Mouse (Mus musculus): ENCODE measurements at regions not wholly inside any gene's neighbourhood (a gene's known extent, or its start where the extent isn't known, plus 50 kb on each side); places are given as distances from the start of the nearest gene placed in this dataset.

DNA sequence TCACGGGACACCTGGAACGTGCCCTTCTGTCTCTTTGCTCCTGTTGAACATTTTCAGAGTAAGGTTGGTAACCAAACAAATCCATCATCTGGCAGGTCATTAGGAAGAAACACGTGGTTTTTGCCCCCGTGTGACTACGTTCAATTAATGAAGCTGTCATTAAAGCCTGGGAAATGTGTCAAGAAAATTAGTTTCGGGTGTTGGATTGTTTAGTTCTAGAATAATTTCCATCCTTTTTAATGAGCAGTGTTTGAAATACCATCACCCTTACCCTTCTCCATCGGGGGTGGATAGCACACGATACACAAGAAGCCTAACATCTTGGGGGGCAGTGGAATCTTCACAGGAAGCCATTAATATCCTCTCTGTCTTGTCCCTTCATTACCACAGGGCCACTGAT lies 107.7 kb downstream of the Far1 start:
- no peak for DNase-seq

GRCm38 (mm10) chr7:113621898-113622510 lies 108.4 kb downstream of the Far1 start:
- DNase-seq: no peak

DNA sequence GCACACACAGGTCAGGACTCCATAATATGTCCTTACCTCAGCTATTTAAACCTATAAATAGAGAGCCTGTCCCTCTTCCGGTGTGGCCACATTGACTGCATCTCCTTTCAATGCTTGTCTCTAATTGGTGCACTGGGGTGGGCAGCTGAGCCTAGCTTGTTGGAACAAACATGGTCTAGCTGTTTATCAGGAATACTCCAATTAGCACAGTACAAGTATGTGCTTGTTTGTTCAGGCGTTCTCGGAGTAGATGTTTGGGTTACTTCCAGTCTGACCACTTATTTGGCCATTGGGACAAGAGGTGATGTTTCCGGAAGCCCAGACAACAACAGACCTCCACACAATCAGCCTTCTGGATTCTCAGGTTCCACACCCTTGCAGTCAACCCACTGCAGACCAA lies 109.7 kb downstream of the Far1 start:
- peak; percentile 18 for DNase-seq

GRCm38 (mm10) chr7:113623962-113624361 lies 110.3 kb downstream of the Far1 start:
- DNase-seq: no peak

GRCm38 (mm10) chr7:113626734-113627133 lies 113.1 kb downstream of the Far1 start:
- DNase-seq: no peak

GRCm38 (mm10) chr7:113637011-113637600 lies 123.5 kb downstream of the Far1 start:
- DNase-seq: no peak

DNA sequence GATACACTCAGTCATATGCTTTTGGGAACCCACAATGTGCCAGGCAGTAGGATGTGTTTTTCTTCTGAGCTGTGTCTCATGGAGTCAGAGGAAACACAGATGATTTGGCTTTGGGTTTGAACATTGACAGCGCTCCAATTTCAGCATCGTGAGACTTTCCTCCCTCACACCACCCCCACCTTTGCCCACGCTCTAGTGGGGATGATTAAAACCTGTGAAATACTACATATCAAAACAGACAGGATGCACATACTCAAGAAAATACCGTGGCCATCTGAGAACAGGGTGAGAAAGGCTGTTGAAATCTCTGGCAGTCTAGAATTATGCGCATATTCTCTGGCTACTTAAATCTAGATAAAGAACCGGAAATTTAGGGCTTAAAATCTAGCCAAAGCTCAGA lies 124.5 kb downstream of the Far1 start:
- DNase-seq: no peak

GRCm38 (mm10) chr7:113642540-113642939 lies 123.3 kb upstream of the Spon1 start:
- no peak for DNase-seq

DNA sequence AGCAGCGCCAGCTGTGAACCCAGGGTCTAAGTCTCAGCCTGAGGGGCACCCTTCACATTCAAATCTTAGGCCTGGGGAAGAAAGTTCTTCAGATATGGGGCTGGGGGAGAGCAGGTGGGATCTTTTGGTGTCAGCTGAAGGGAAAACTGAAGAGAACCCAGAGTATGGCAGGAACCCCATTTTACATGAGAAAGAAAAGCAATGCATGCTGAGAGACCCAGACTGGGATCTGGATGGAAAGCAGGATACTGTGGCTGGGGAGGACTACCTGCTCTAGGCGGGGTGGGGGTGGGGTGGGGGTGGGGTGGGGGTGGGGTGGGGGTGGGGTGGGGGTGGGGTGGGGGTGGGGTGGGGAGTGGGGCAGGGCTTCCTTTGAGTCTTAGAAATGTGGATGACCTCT lies 115.2 kb upstream of the Spon1 start:
- DNase-seq: no peak

DNA sequence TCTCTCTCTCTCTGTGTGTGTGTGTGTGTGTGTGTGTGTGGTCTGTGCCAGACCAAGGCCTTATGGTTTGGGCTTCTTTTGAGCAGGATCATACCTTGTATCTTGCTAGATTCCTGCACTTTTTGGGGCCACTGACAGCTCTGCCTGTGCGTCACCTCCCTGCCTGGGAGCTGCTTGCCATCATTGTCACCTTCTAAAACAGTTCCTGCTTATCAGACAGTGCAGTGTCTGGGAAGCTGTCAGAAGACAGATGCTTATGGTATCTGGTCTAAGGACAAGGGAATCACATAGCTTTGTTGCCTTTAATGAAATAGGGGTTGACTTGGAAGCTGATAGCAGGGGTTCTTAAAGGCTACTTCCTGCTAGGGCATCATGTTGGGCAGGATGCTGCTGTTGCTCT lies 114.1 kb upstream of the Spon1 start:
- DNase-seq: no peak

DNA sequence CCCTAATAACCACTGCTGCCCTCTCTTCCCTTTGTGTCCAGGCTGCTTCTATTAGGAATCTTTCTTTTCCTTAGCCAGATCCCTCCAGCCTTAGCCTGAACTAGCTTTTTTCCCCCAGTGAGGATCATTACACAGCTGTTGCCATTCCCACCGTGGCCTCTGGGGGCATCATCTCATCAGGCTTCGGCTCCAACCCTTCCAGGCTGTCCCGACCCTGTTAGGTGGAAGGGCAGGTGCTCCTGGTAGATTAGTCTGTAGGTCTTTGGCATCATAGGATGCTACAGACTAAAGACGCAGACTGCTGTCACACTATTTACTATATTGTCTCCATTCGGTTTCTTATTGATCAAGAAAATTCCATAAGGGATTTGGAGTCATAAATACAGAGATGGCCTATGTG lies 112.7 kb upstream of the Spon1 start:
- DNase-seq: peak; percentile 63

GRCm38 (mm10) chr7:113655336-113655735 lies 110.5 kb upstream of the Spon1 start:
- DNase-seq: no peak

DNA sequence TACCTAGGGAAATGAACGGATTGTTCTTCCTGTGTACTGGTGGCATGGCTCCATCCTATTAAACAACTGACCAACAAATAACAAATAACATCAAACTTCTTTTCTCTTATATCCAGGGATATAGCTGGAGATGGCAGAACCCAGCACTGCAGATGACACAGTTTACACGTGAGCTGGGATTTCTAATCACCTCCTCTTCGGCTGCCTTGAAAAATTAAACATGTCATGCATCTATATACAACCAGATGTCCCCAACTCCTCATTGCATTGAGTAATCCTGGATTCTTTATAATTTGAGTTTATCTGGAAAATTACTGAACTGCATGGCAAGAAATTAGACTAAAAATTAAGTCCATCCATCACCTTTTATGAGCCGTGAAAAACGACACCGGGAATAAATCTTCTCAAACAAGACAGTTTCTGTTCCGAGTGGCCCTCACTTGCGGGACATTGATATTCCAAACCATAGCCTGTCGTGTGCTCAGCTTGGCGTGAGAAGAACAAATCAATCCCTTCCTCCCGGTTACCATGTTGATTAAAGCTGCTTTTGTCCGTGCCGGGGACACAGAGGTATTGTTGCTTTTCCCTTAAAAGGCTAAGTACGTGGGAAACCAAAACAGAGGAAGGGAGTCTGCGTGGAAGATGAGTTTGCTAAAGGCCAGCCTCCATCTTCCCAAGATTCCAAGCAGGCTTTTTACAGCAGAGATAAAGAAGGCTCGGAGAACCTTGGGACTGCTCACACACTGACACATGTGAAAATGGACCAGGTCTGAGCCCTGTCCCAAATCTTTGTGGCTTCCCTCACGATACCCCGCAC lies 92.8 kb upstream of the Spon1 start:
- DNase-seq: no peak

- no peak for DNase-seq
Measured at GRCm38 (mm10) chr7:113673596-113673956, 92.2 kb upstream of the Spon1 start.

DNA sequence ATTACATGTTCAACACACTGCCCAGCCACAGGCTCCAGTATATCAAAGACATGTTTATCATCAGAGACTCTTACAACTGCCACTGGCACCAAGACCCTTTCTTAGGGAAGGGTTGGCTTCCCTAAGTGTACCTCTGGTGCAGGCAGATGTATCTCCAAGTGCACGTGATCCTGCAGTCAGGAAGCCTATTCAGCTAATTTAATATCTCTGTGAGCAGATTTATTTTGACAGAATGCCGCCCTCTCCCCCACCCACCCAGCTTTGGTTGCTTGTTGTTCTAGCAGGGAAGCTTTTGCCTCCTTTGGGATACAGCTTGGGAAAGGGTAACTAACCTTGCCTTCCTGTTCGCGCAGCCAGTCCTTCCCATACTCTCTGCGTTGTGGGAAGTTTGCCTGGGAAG lies 83.5 kb upstream of the Spon1 start:
- no peak for DNase-seq

DNA sequence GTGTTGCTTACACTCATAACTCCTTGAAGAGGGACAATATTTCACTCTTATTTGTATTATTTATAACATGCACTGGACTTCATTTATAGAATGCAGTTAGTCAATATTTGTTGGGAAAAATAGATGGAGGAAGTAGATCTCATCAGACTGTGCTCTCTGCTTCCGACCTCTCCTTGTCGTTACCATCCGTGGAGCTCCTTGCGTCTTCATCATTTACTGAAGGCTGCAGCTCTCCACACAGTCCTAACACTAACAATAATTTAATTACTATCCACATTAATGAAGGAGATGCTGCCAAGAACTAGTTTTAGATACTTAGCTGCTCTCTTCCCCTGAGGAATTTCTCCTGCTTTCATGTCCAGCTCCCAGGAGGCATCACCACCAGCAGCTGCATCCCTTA lies 80.4 kb upstream of the Spon1 start:
- DNase-seq: no peak

GRCm38 (mm10) chr7:113686527-113686926 lies 79.3 kb upstream of the Spon1 start:
- no peak for DNase-seq

DNA sequence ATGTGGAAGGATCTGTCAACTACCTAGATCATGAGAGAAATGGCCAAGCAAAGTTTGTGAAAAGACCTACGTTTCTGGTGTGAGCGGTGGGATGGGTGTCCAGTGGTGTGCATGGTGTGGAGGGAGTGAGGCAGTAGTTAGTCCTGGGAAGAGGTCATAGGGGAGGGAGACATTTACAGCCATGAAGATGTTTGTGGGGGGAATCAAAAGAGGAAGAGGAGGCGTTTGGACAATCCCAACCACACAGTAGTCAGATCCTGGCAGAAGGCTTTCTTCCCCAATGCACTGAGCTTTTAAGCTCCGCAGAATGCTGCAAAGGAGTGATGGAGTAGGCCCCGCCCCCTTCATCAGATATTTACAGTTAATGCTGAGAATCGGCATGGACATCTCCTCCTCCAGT lies 78.2 kb upstream of the Spon1 start:
- DNase-seq: no peak

GRCm38 (mm10) chr7:113688231-113688669 lies 77.5 kb upstream of the Spon1 start:
- no peak for DNase-seq

GRCm38 (mm10) chr7:113688717-113689116 lies 77.1 kb upstream of the Spon1 start:
- DNase-seq: no peak

- no peak for DNase-seq
Measured at GRCm38 (mm10) chr7:113689131-113689530, 76.7 kb upstream of the Spon1 start.

DNA sequence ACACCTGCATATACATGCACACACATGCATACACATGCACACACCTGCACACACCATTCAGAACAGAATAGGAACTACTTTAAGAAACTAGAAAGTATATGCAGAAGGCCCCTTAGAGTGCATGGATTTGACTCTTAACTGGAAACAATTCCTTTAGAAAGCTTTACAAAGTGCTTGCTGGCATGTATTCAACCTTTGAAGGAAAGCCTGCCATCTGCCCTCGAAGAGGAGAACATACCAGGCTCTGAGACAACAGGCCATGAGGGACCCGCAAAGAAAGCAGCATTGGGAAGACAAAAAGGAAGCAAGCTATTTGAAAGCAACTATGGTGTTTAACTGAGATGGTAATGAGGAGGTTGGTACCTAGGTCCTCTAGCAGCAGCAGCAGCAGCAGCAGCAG lies 74.0 kb upstream of the Spon1 start:
- DNase-seq: no peak

DNA sequence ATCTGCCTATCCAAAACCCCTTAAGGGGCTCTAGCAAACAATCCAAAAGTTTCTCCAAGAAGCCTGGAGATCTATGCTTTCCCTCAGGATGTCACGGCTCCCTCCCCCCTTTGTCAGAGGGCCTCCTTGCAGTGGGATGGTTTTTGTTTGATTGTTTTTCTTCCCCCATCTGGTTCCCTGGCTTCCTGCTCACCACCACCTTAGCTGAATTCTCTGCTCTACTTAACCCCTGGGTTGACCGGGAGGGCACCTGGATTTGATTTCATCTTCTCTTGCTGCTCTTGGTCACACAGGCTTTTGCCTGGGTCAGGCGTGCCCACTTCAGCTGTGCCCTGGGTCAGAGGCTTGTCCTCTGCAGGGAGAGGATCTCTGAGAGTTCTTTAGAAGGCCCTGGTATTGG lies 72.3 kb upstream of the Spon1 start:
- no peak for DNase-seq

DNA sequence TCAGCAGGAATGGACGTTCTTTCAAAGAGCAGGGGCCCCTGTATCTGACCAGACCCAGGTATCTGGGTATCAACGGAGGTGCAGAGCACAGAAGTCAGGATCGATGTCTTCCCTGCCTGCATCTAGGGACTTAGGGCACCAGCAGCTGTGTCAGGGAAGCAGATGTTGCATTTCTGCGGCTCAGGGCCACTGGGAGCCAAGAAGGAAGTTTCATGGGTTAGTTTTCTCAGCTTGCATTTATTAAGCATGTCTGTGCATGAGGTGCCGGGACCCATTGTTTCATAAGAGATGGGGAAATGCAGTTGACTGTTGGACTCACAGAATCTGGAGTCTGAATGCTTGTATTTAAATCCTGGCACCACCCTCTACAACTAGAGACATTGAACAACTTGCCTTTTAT lies 71.3 kb upstream of the Spon1 start:
- DNase-seq: no peak
